Mouse (Mus musculus): ENCODE measurements at regions not wholly inside any gene's neighbourhood (a gene's known extent, or its start where the extent isn't known, plus 50 kb on each side); places are given as distances from the start of the nearest gene placed in this dataset.
A peak's percentile ranks its signal among the peaks of the same experiment; 100 is the strongest.

DNA sequence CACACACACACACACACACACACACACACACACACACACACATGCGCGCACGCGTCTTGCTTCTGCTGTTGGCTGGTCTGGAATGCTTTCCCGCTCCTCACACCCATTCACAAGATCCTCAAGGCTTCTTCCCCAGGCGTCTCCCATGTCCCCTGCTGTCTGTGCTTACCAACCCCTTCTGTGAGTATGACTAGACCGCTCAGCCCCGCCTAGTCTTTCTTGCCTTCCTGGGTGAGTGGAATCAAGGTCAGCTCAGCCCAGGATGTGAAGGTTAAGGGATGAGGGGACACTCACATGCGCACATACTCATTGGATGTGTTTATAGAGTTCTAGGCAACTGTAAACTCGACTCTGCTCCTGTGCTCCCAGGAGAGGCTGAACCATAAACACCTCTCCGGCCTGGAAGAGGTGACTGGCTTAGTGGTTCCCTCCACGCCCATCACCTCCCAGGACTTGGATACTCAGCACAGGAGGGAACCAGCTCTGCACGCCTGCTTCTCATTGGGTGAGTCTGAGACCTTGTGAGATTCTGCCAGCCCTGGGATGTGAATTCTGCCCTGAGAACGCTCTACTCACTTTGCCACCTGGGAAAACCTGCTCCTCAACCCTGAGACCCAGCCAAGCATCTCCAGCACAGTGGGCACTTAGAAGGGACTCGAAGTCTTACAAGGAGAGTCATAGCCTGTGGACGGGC lies 70.4 kb downstream of the Vegfa start:
- H3K36me3 ChIP-seq (ENCODE audit: control insufficient read depth in 1 of 2, insufficient read depth in 2 of 2, low read length in 2 of 2): no peaks in the 10 kb centered on the region
- no peaks in the 10 kb centered on the region for H3K9me3 ChIP-seq (replicated peaks; ENCODE audit: insufficient read depth, low read length)
- H3K9ac ChIP-seq (ENCODE audit: control insufficient read depth, low read depth, low read length, poor library complexity, severe bottlenecking): no peak overlapping the region
- no peak for DNase-seq (ENCODE audit: low read depth, low spot score)
- H3K79me2 ChIP-seq (ENCODE audit: control insufficient read depth, insufficient read depth, low read length, poor library complexity): no peaks in the 10 kb centered on the region
- H3K4me3 ChIP-seq (ENCODE audit: control insufficient read depth in 1 of 2, insufficient read depth in 1 of 2, low read depth in 2 of 2, low read length in 2 of 2): no peak overlapping the region
- H3K27me3 ChIP-seq (ENCODE audit: control insufficient read depth in 1 of 2, insufficient read depth in 2 of 2, low read length in 2 of 2): peaks cover 0 to 1% of the 10 kb centered on the region in 2 experiments; a peak in 2 of 4 replicates
- no peaks in the 10 kb centered on the region for H3K4me1 ChIP-seq (ENCODE audit: control insufficient read depth in 1 of 2, insufficient read depth in 2 of 2, low read length in 2 of 2)
- H3K27ac ChIP-seq (ENCODE audit: control insufficient read depth, low read depth, low read length): no peak overlapping the region
- no peak for TF ChIP-seq USF2 (IDR thresholded peaks at IDR 0.05; ENCODE audit: borderline replicate concordance in 1 of 2, insufficient read depth in 1 of 2, low read depth in 1 of 2, low read length in 2 of 2)
- TF ChIP-seq MEF2A (IDR thresholded peaks at IDR 0.05; ENCODE audit: extremely low read depth, insufficient replicate concordance, low read depth, low read length, poor library complexity, severe bottlenecking): no peak

DNA sequence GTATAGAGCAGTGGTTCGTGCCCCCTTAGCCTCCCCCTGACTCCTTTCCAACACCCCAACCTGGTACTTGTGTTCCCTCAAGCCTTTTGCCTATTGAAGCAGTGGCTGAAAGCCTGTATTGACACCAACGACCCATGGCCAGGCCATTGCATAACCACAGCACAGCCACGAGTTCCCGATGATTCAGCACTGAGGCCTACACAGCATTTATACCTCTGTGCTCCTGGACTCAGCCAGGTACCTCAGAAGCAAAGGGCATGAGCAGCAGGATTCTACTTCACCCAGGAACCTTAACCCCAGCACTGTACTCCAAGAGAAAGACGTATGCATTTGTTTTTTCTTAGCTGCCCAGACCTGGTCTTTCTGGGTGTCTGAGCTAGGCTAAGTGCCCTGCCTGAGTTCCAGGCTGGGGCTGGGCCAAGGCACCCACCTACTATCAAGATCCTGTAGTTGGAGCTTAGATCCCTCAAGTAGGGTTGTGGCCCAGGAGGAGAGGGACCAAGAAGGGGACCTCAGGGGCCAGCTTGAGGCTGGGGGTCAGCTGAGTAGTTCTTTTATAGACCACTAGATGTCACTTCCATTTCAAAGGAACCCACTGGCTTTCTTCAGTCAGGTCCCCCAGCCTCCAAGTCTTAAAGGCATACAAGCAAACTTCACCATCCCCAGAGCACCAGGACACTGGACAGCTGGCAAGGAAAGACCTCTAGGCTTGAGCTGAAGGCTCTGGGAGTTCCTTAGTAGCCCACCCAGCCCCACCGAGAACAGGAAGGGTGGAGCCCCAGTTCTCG lies 73.9 kb downstream of the Vegfa start:
- Histone ChIP-seq H3K4me1 (ENCODE audit: control insufficient read depth in 1 of 2, insufficient read depth in 2 of 2, low read length in 2 of 2) (no peaks in the 10 kb centered on the region), H3K36me3 (ENCODE audit: control insufficient read depth in 1 of 2, insufficient read depth in 2 of 2, low read length in 2 of 2) (no peaks in the 10 kb centered on the region)
- TF ChIP-seq GABPA (IDR thresholded peaks at IDR 0.05; ENCODE audit: low read depth, low read length): no peak
- TF ChIP-seq ZC3H11A (IDR thresholded peaks at IDR 0.05; ENCODE audit: low read depth, low read length): peak; percentile 58
- TF ChIP-seq CTCF (IDR thresholded peaks at IDR 0.05 in 2 of 3, conservative IDR thresholded peaks at IDR 0.05 in 1 of 3; ENCODE audit: control insufficient read depth in 1 of 3, insufficient read depth in 1 of 3, low read depth in 2 of 3, low read length in 3 of 3, poor library complexity in 1 of 3, severe bottlenecking in 1 of 3): peak; percentile 20 to 51 (median 21); a peak in 3 of 6 replicates
- peak; percentile 58 for TF ChIP-seq RAD21 (IDR thresholded peaks at IDR 0.05; ENCODE audit: low read depth, low read length)
- no peak for TF ChIP-seq KAT2A (conservative IDR thresholded peaks at IDR 0.05; ENCODE audit: low read depth, low read length)
- TF ChIP-seq MYC (IDR thresholded peaks at IDR 0.05; ENCODE audit: low read depth, low read length): no peak
- TF ChIP-seq SMC3 (IDR thresholded peaks at IDR 0.05; ENCODE audit: low read depth, low read length): peak; percentile 64

DNA sequence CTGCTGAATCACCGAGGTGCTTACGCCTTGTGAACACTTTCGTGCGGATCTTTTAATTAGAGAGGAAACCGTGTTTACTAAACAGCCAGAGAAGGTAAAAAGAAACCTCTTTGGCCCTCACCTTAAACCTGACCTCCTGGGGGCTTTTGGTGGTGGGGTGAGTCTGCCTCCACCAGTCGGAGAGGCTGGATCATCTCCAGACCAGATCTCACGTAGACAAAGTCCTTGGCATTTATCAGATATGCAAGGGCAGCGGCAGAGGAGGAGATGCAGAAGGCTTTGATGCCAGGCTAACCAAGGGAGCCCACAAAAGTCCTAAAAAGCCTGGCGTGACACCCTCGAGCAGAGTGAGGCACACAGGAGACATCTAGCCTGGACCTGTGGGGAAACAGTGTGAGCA lies 76.7 kb downstream of the Vegfa start:
- H3K4me1 ChIP-seq (ENCODE audit: control insufficient read depth in 1 of 2, insufficient read depth in 2 of 2, low read length in 2 of 2): no peaks in the 10 kb centered on the region
- no peaks in the 10 kb centered on the region for H3K9me3 ChIP-seq (replicated peaks; ENCODE audit: insufficient read depth, low read length)
- no peak overlapping the region for H3K9ac ChIP-seq (ENCODE audit: control insufficient read depth, low read depth, low read length, poor library complexity, severe bottlenecking)
- no peak overlapping the region for H3K27ac ChIP-seq (ENCODE audit: control insufficient read depth, low read depth, low read length)
- no peak for DNase-seq (ENCODE audit: low read depth, low spot score)
- peaks cover 0 to 2% of the 10 kb centered on the region in 2 experiments; a peak in 2 of 4 replicates for H3K27me3 ChIP-seq (ENCODE audit: control insufficient read depth in 1 of 2, insufficient read depth in 2 of 2, low read length in 2 of 2)
- TF ChIP-seq MXI1 (IDR thresholded peaks at IDR 0.05; ENCODE audit: low read depth, low read length) (no peak), EP300 (IDR thresholded peaks at IDR 0.05; ENCODE audit: low read depth in 1 of 2, low read length in 2 of 2) (no peak), MAX (IDR thresholded peaks at IDR 0.05; ENCODE audit: low read length) (no peak), USF1 (IDR thresholded peaks at IDR 0.05; ENCODE audit: low read depth, low read length) (no peak), RAD21 (IDR thresholded peaks at IDR 0.05; ENCODE audit: low read depth, low read length) (no peak), MAFK (IDR thresholded peaks at IDR 0.05; ENCODE audit: borderline replicate concordance, low read depth, low read length) (no peak), ZNF384 (IDR thresholded peaks at IDR 0.05; ENCODE audit: low read depth, low read length) (no peak), NRF1 (IDR thresholded peaks at IDR 0.05; ENCODE audit: insufficient read depth, low read depth, low read length, poor library complexity, severe bottlenecking) (no peak), ETS1 (IDR thresholded peaks at IDR 0.05; ENCODE audit: low read depth, low read length) (no peak), GATA1 (IDR thresholded peaks at IDR 0.05; ENCODE audit: low read depth, low read length) (no peak), MEF2A (IDR thresholded peaks at IDR 0.05; ENCODE audit: extremely low read depth, insufficient replicate concordance, low read depth, low read length, poor library complexity, severe bottlenecking) (no peak), MYC (IDR thresholded peaks at IDR 0.05; ENCODE audit: low read depth, low read length) (no peak), CTCF (IDR thresholded peaks at IDR 0.05 in 2 of 3, conservative IDR thresholded peaks at IDR 0.05 in 1 of 3; ENCODE audit: control insufficient read depth in 1 of 3, insufficient read depth in 1 of 3, low read depth in 2 of 3, low read length in 3 of 3, poor library complexity in 1 of 3, severe bottlenecking in 1 of 3) (no peak)
- no peaks in the 10 kb centered on the region for H3K79me2 ChIP-seq (ENCODE audit: control insufficient read depth, insufficient read depth, low read length, poor library complexity)
- no peaks in the 10 kb centered on the region for H3K36me3 ChIP-seq (ENCODE audit: control insufficient read depth in 1 of 2, insufficient read depth in 2 of 2, low read length in 2 of 2)
- H3K4me3 ChIP-seq (ENCODE audit: control insufficient read depth in 1 of 2, insufficient read depth in 1 of 2, low read depth in 2 of 2, low read length in 2 of 2): no peak overlapping the region

More for the DNA sequence above, 73.9 kb downstream of the Vegfa start:
- Histone ChIP-seq H3K9ac (ENCODE audit: control insufficient read depth, low read depth, low read length, poor library complexity, severe bottlenecking) (no peak overlapping the region), H3K79me2 (ENCODE audit: control insufficient read depth, insufficient read depth, low read length, poor library complexity) (no peaks in the 10 kb centered on the region), H3K4me3 (ENCODE audit: control insufficient read depth in 1 of 2, insufficient read depth in 1 of 2, low read depth in 2 of 2, low read length in 2 of 2) (no peak overlapping the region), H3K9me3 (replicated peaks; ENCODE audit: insufficient read depth, low read length) (no peaks in the 10 kb centered on the region), H3K27ac (ENCODE audit: control insufficient read depth, low read depth, low read length) (no peak overlapping the region), H3K27me3 (ENCODE audit: control insufficient read depth in 1 of 2, insufficient read depth in 2 of 2, low read length in 2 of 2) (peaks cover 0 to 1% of the 10 kb centered on the region in 2 experiments; a peak in 2 of 4 replicates)
- peak; percentile 29 for DNase-seq (ENCODE audit: low read depth, low spot score)
